Mouse (Mus musculus) frontal cortex, postnatal 25 days (tissue): ENCODE data around the gene Prpsap2.
"Not testable (repeated sequence)": the region's sequence is repeated elsewhere in the genome, so short reads cannot be mapped to it uniquely, and the experiment has no call there.

ENCODE experiments used
- DNase-seq, 2 experiments: peaks; one replicate each; pipeline ENCODE4 v3.0.0; 2022; ENCODE audit warnings: low spot score in 2 of 2

Gene Prpsap2

GRCm38 (mm10) chr11:61761584-61762407 is at the start of gene Prpsap2:
Gene Prpsap2 (minus strand): TSS chr11:61762088.
- peak; percentile 89 to 97 for DNase-seq

- DNase-seq: no peak
Measured at GRCm38 (mm10) chr11:61809793-61810192, 47.9 kb upstream of the Prpsap2 start.

GRCm38 (mm10) chr11:61808551-61809117 is 46.7 kb upstream of the Prpsap2 start:
- DNase-seq: no peak

GRCm38 (mm10) chr11:61793441-61793840 is 31.6 kb upstream of the Prpsap2 start:
- no peak for DNase-seq

GRCm38 (mm10) chr11:61788550-61788949 is 26.7 kb upstream of the Prpsap2 start:
- no peak for DNase-seq

- not testable (repeated sequence) for DNase-seq
Measured at GRCm38 (mm10) chr11:61782526-61782925, 20.6 kb upstream of the Prpsap2 start.

- no peak for DNase-seq
Measured at GRCm38 (mm10) chr11:61774551-61775149, 12.8 kb upstream of the Prpsap2 start.

GRCm38 (mm10) chr11:61760518-61760917 is 1.4 kb downstream of the Prpsap2 start:
- no peak for DNase-seq

- no peak for DNase-seq
Measured at GRCm38 (mm10) chr11:61757151-61757550, 4.7 kb downstream of the Prpsap2 start.

GRCm38 (mm10) chr11:61751612-61752011 is 10.3 kb downstream of the Prpsap2 start:
- DNase-seq: no peak

- no peak for DNase-seq
Measured at GRCm38 (mm10) chr11:61747161-61747560, 14.7 kb downstream of the Prpsap2 start.

- DNase-seq: no peak
Measured at GRCm38 (mm10) chr11:61745781-61746180, 16.1 kb downstream of the Prpsap2 start.

GRCm38 (mm10) chr11:61744460-61744859 is 17.4 kb downstream of the Prpsap2 start:
- DNase-seq: no peak

GRCm38 (mm10) chr11:61743768-61744167 is 18.1 kb downstream of the Prpsap2 start:
- no peak for DNase-seq

GRCm38 (mm10) chr11:61740500-61740899 is 21.4 kb downstream of the Prpsap2 start:
- no peak for DNase-seq

- no peak for DNase-seq
Measured at GRCm38 (mm10) chr11:61737290-61737689, 24.6 kb downstream of the Prpsap2 start.

GRCm38 (mm10) chr11:61732672-61733071 is 29.2 kb downstream of the Prpsap2 start:
- DNase-seq: no peak

- DNase-seq: no peak
Measured at GRCm38 (mm10) chr11:61728037-61728436, 33.9 kb downstream of the Prpsap2 start.

- no peak for DNase-seq
Measured at GRCm38 (mm10) chr11:61722077-61722476, 39.8 kb downstream of the Prpsap2 start.

- DNase-seq: no peak
Measured at GRCm38 (mm10) chr11:61720636-61721035, 41.3 kb downstream of the Prpsap2 start, which contains the start of gene Slc5a10. Gene Slc5a10 (minus strand): TSS chr11:61720826.

- no peak for DNase-seq
Measured at GRCm38 (mm10) chr11:61719826-61720225, 42.1 kb downstream of the Prpsap2 start.

- no peak for DNase-seq
Measured at GRCm38 (mm10) chr11:61719387-61719786, 42.5 kb downstream of the Prpsap2 start.

GRCm38 (mm10) chr11:61717990-61718389 is 43.9 kb downstream of the Prpsap2 start:
- no peak for DNase-seq
